Mouse (Mus musculus): Measurements from ENCODE around the gene Olfr1188.

DNA sequence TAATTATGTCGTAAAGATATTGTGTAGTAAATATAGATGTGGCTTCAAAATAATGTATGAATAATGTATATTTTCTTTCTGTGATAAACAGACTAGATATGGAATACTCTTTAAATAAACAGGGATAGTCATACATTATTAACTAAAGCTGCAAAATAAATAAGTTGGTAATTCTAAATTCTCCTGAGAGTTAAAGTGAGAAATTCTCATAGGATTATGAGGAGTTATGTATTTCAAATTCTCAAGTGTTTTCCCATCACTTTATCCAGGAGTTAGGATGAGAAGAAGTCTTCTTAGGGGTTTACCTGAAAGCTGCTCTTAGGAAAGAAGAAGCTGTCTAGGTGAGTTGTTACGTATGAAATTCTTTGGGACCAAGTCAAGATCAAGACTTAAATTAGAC is at the start of gene Olfr1188:
- no peak for TF ChIP-seq CTCF (IDR thresholded peaks at IDR 0.05; ENCODE audit: borderline replicate concordance, insufficient read depth, low read length)
- TF ChIP-seq POLR2A (IDR thresholded peaks at IDR 0.05; ENCODE audit: low read depth, low read length), result no peak

Measured in embryonic fibroblast, embryonic 13.5 days (primary cell).